Mouse (Mus musculus) heart, postnatal 0 days (tissue): ENCODE data around the gene Mcrip1. TPM values are rescaled to one million over a fixed set of nuclear protein-coding genes. Genes with fewer than 3 reads are reported as not detected.

Experiments
- ATAC-seq: fragments of 200-750 bp; cut with Nextera tagmentation; 2 replicates; pipeline ENCODE4 v1.8.0; 2017; ENCODE audit warnings: low read depth, moderate number of reproducible peaks, moderate library complexity; ENCODE audit not compliant: insufficient read depth
- DNase-seq: peaks from one replicate; pipeline ENCODE4 v3.0.0-alpha.2; 2016; ENCODE audit warnings: low spot score
- H3K27ac ChIP-seq: fragments of 300-500 bp; sonication (generic); 2 replicates; pipeline ENCODE4 v1.5.1; 2014; ENCODE audit warnings: low read depth, mild to moderate bottlenecking
- H3K27me3 ChIP-seq: fragments of 300-500 bp; sonication (generic); 2 replicates; pipeline ENCODE4 v1.6.1; 2014; ENCODE audit warnings: low read length, mixed read lengths; ENCODE audit not compliant: control insufficient read depth, insufficient read depth
- H3K36me3 ChIP-seq: fragments of 300-500 bp; sonication (generic); replicated peaks from 2 replicates; pipeline ENCODE4 v1.6.1; 2014; ENCODE audit warnings: low read length, mixed read lengths; ENCODE audit not compliant: control insufficient read depth, insufficient read depth
- H3K4me1 ChIP-seq: fragments of 300-500 bp; sonication (generic); 2 replicates; pipeline ENCODE4 v1.6.1; 2014; ENCODE audit warnings: antibody characterized with exemption; ENCODE audit not compliant: control insufficient read depth, insufficient read depth
- H3K4me2 ChIP-seq: fragments of 300-500 bp; sonication (generic); 2 replicates; pipeline ENCODE4 v1.6.1; 2014; ENCODE audit warnings: low read depth, mild to moderate bottlenecking, low read length, moderate library complexity
- H3K4me3 ChIP-seq: fragments of 300-500 bp; sonication (generic); 2 replicates; pipeline ENCODE4 v1.5.1; 2014; ENCODE audit warnings: low read depth, low read length
- H3K9ac ChIP-seq: fragments of 300-500 bp; sonication (generic); replicated peaks from 2 replicates; pipeline ENCODE4 v1.6.1; 2014; ENCODE audit warnings: low read depth, low read length, mixed read lengths
- H3K9me3 ChIP-seq: fragments of 300-500 bp; sonication (generic); replicated peaks from 2 replicates; pipeline ENCODE4 v1.6.1; 2016; ENCODE audit warnings: low read length; ENCODE audit not compliant: control insufficient read depth
- CTCF ChIP-seq: IDR thresholded peaks from 2 replicates; pipeline ENCODE4 v1.5.1; 2016; ENCODE audit warnings: antibody characterized with exemption, control low read depth, low read depth
- EP300 ChIP-seq: IDR thresholded peaks from 2 replicates; pipeline ENCODE4 v1.6.1; 2016; ENCODE audit warnings: antibody characterized with exemption, low read depth
- WGBS: fragments of 180-500 bp; shearing (Covaris S2); extraction: QIAGEN DNeasy Blood & Tissue Kit; methylation state at CpG from one replicate; pipeline ENCODE4 v1.1.7; 2014; 5-methylcytosine and 5-hydroxymethylcytosine counted together
- polyA plus RNA-seq: library from polyadenylated mRNA; unstranded; fragments of >200 nt; fragmentation: Nextera tagmentation; extraction: Ambion mirVana; gene quantifications from 2 replicates; pipeline ENCODE4 v1.2.1, GENCODE M21; 2015
- total RNA-seq: library from RNA; depleted of rRNA; stranded (reverse); fragments of >200 nt; gene quantifications from 2 replicates; pipeline ENCODE4 v1.2.3, GENCODE M21; 2014; ENCODE audit warnings: low replicate concordance

The Mcrip1 gene
- total and polyA plus RNA-seq, 2 experiments from 2014 or later: 93.5 to 138 TPM

GRCm38 (mm10) chr11:120580871-120581331 is 31.4 kb upstream of the Mcrip1 start:
- peaks cover 41% of the 10 kb centered on the region for H3K36me3 ChIP-seq
- H3K27ac ChIP-seq: peak overlapping the region; percentile 91
- ATAC-seq (peak; percentile 61), DNase-seq (no peak)
- under 1% methylated on average over 27 of the region's 44 CpGs for WGBS
- H3K4me1 ChIP-seq: peaks cover 22% of the 10 kb centered on the region
- peak overlapping the region; percentile 69 for H3K4me3 ChIP-seq
- peak overlapping the region; percentile 90 for H3K4me2 ChIP-seq
- TF ChIP-seq EP300 (no peak), CTCF (no peak)
- H3K9me3 ChIP-seq: no peaks in the 10 kb centered on the region
- H3K9ac ChIP-seq: peak overlapping the region; percentile 88
- H3K27me3 ChIP-seq: no peaks in the 10 kb centered on the region

- Histone ChIP-seq H3K9me3 (no peaks in the 10 kb centered on the region), H3K27me3 (no peaks in the 10 kb centered on the region), H3K4me2 (peak overlapping the region; percentile 90), H3K27ac (peak overlapping the region; percentile 91), H3K36me3 (peaks cover 34% of the 10 kb centered on the region), H3K4me3 (peak overlapping the region; percentile 69), H3K4me1 (peaks cover 22% of the 10 kb centered on the region), H3K9ac (peak overlapping the region; percentile 88)
- 41% methylated on average over 7 of the region's 7 CpGs for WGBS
- ATAC-seq (no peak), DNase-seq (no peak)
- TF ChIP-seq CTCF (no peak), EP300 (no peak)
Observed at GRCm38 (mm10) chr11:120580190-120580589, 30.7 kb upstream of the Mcrip1 start.

GRCm38 (mm10) chr11:120579316-120580107 is 30.0 kb upstream of the Mcrip1 start:
- H3K27ac ChIP-seq: 0 out of 2 replicates have a peak overlapping the region, but pooled peaks have one; percentile 91
- H3K4me1 ChIP-seq: peaks cover 27% of the 10 kb centered on the region
- peak overlapping the region; percentile 69 for H3K4me3 ChIP-seq
- peak; percentile 83 for TF ChIP-seq CTCF
- no peak for TF ChIP-seq EP300
- H3K27me3 ChIP-seq: no peaks in the 10 kb centered on the region
- H3K9ac ChIP-seq: no peak overlapping the region
- ATAC-seq (no peak), DNase-seq (no peak)
- peak overlapping the region; percentile 90 for H3K4me2 ChIP-seq
- peaks cover 31% of the 10 kb centered on the region for H3K36me3 ChIP-seq
- 38% methylated on average over 15 of the region's 15 CpGs for WGBS
- no peaks in the 10 kb centered on the region for H3K9me3 ChIP-seq

GRCm38 (mm10) chr11:120578694-120579243 is 29.2 kb upstream of the Mcrip1 start:
- peaks cover 28% of the 10 kb centered on the region for H3K36me3 ChIP-seq
- H3K4me3 ChIP-seq: no peak overlapping the region
- peaks cover 34% of the 10 kb centered on the region for H3K4me1 ChIP-seq
- ATAC-seq: no peak
- no peak overlapping the region for H3K4me2 ChIP-seq
- 69% methylated on average over 8 of the region's 11 CpGs for WGBS
- no peak for TF ChIP-seq CTCF
- TF ChIP-seq EP300: no peak
- H3K9ac ChIP-seq: no peak overlapping the region
- no peak for DNase-seq
- no peaks in the 10 kb centered on the region for H3K9me3 ChIP-seq
- H3K27ac ChIP-seq: no peak overlapping the region
- H3K27me3 ChIP-seq: no peaks in the 10 kb centered on the region

GRCm38 (mm10) chr11:120578024-120578693 is 28.6 kb upstream of the Mcrip1 start:
- H3K27me3 ChIP-seq: no peaks in the 10 kb centered on the region
- peaks cover 35% of the 10 kb centered on the region for H3K4me1 ChIP-seq
- no peaks in the 10 kb centered on the region for H3K9me3 ChIP-seq
- ATAC-seq: no peak
- TF ChIP-seq CTCF: no peak
- TF ChIP-seq EP300: no peak
- H3K27ac ChIP-seq: no peak overlapping the region
- WGBS: 81% methylated on average over 10 of the region's 10 CpGs
- no peak overlapping the region for H3K9ac ChIP-seq
- H3K4me2 ChIP-seq: no peak overlapping the region
- peaks cover 27% of the 10 kb centered on the region for H3K36me3 ChIP-seq
- DNase-seq: no peak
- no peak overlapping the region for H3K4me3 ChIP-seq
